Mouse (Mus musculus): ENCODE measurements around the gene Chd9. TPM values are rescaled to one million over a fixed set of nuclear protein-coding genes. Genes with fewer than 3 reads are reported as not detected.
"Not testable (repeated sequence)": the region's sequence is repeated elsewhere in the genome, so short reads cannot be mapped to it uniquely, and the experiment has no call there.

The Chd9 gene
- polyA plus RNA-seq, 1 experiment from 2014 or later, result 62.9 TPM

GRCm38 (mm10) chr8:90904171-90904706 is 76.1 kb downstream of the Chd9 start:
- WGBS, result 73% methylated on average over 2 of the region's 2 CpGs
- no peak overlapping the region for H3K4me3 ChIP-seq (ENCODE audit: low read depth, low read length)
- no peak overlapping the region for H3K4me2 ChIP-seq (ENCODE audit: low read depth)
- H3K9ac ChIP-seq (ENCODE audit: low read length), result no peak overlapping the region
- no peak overlapping the region for H3K27ac ChIP-seq (ENCODE audit: low read depth, low read length)
- no peak for ATAC-seq (ENCODE audit: insufficient read depth, low FRiP score, low TSS enrichment)
- no peak for DNase-seq (ENCODE audit: low spot score)
- H3K36me3 ChIP-seq (ENCODE audit: control insufficient read depth, insufficient read depth, low read length), result no peaks in the 10 kb centered on the region
- H3K27me3 ChIP-seq (ENCODE audit: control insufficient read depth, insufficient read depth, low read length), result no peaks in the 10 kb centered on the region
- no peaks in the 10 kb centered on the region for H3K4me1 ChIP-seq (ENCODE audit: control insufficient read depth, insufficient read depth, low read length)
- H3K9me3 ChIP-seq (ENCODE audit: control insufficient read depth, low read length), result no peaks in the 10 kb centered on the region

GRCm38 (mm10) chr8:90906922-90907321 is 78.8 kb downstream of the Chd9 start:
- ATAC-seq (ENCODE audit: insufficient read depth, low FRiP score, low TSS enrichment), result no peak
- Histone ChIP-seq H3K27ac (ENCODE audit: low read depth, low read length) (no peak overlapping the region), H3K27me3 (ENCODE audit: control insufficient read depth, insufficient read depth, low read length) (no peaks in the 10 kb centered on the region), H3K4me1 (ENCODE audit: control insufficient read depth, insufficient read depth, low read length) (no peaks in the 10 kb centered on the region), H3K36me3 (ENCODE audit: control insufficient read depth, insufficient read depth, low read length) (no peaks in the 10 kb centered on the region), H3K4me2 (ENCODE audit: low read depth) (no peak overlapping the region), H3K9ac (ENCODE audit: low read length) (no peak overlapping the region), H3K4me3 (ENCODE audit: low read depth, low read length) (no peak overlapping the region), H3K9me3 (ENCODE audit: control insufficient read depth, low read length) (no peaks in the 10 kb centered on the region)
- 91% methylated on average over 4 of the region's 4 CpGs for WGBS
- no peak for DNase-seq (ENCODE audit: low spot score)

- DNase-seq (ENCODE audit: low spot score), result no peak
- Histone ChIP-seq H3K4me1 (ENCODE audit: control insufficient read depth, insufficient read depth, low read length) (no peaks in the 10 kb centered on the region), H3K27ac (ENCODE audit: low read depth, low read length) (peak overlapping the region; percentile 87; the same call in 1 of the 2 replicates), H3K9me3 (ENCODE audit: control insufficient read depth, low read length) (no peaks in the 10 kb centered on the region), H3K4me3 (ENCODE audit: low read depth, low read length) (peak overlapping the region; percentile 58), H3K9ac (ENCODE audit: low read length) (peak overlapping the region; percentile 79), H3K27me3 (ENCODE audit: control insufficient read depth, insufficient read depth, low read length) (no peaks in the 10 kb centered on the region), H3K36me3 (ENCODE audit: control insufficient read depth, insufficient read depth, low read length) (no peaks in the 10 kb centered on the region), H3K4me2 (ENCODE audit: low read depth) (peak overlapping the region; percentile 100)
- no peak for ATAC-seq (ENCODE audit: insufficient read depth, low FRiP score, low TSS enrichment)
- WGBS, result 27% methylated on average over 10 of the region's 10 CpGs
Measured at GRCm38 (mm10) chr8:90907516-90907847, 79.3 kb downstream of the Chd9 start.

- no peaks in the 10 kb centered on the region for H3K4me1 ChIP-seq (ENCODE audit: control insufficient read depth, insufficient read depth, low read length)
- DNase-seq (ENCODE audit: low spot score) (peak; percentile 92), ATAC-seq (ENCODE audit: insufficient read depth, low FRiP score, low TSS enrichment) (peak; percentile 96)
- H3K36me3 ChIP-seq (ENCODE audit: control insufficient read depth, insufficient read depth, low read length), result no peaks in the 10 kb centered on the region
- H3K9ac ChIP-seq (ENCODE audit: low read length), result peak overlapping the region; percentile 79
- H3K4me3 ChIP-seq (ENCODE audit: low read depth, low read length), result peak overlapping the region; percentile 58
- WGBS, result under 1% methylated on average over 79 of the region's 89 CpGs
- H3K27ac ChIP-seq (ENCODE audit: low read depth, low read length), result peak overlapping the region; percentile 87
- peak overlapping the region; percentile 100 for H3K4me2 ChIP-seq (ENCODE audit: low read depth)
- no peaks in the 10 kb centered on the region for H3K27me3 ChIP-seq (ENCODE audit: control insufficient read depth, insufficient read depth, low read length)
- no peaks in the 10 kb centered on the region for H3K9me3 ChIP-seq (ENCODE audit: control insufficient read depth, low read length)
Measured at GRCm38 (mm10) chr8:90907848-90908551, 79.8 kb downstream of the Chd9 start.

GRCm38 (mm10) chr8:90908580-90909471 is 80.7 kb downstream of the Chd9 start:
- H3K4me2 ChIP-seq (ENCODE audit: low read depth), result peak overlapping the region; percentile 100
- H3K4me1 ChIP-seq (ENCODE audit: control insufficient read depth, insufficient read depth, low read length), result no peaks in the 10 kb centered on the region
- DNase-seq (ENCODE audit: low spot score) (peak; percentile 63), ATAC-seq (ENCODE audit: insufficient read depth, low FRiP score, low TSS enrichment) (peak; percentile 67)
- no peaks in the 10 kb centered on the region for H3K27me3 ChIP-seq (ENCODE audit: control insufficient read depth, insufficient read depth, low read length)
- H3K27ac ChIP-seq (ENCODE audit: low read depth, low read length), result peak overlapping the region; percentile 87
- no peaks in the 10 kb centered on the region for H3K9me3 ChIP-seq (ENCODE audit: control insufficient read depth, low read length)
- no peaks in the 10 kb centered on the region for H3K36me3 ChIP-seq (ENCODE audit: control insufficient read depth, insufficient read depth, low read length)
- peak overlapping the region; percentile 79 for H3K9ac ChIP-seq (ENCODE audit: low read length)
- H3K4me3 ChIP-seq (ENCODE audit: low read depth, low read length), result peak overlapping the region; percentile 58
- under 1% methylated on average over 63 of the region's 89 CpGs for WGBS

- 76% methylated on average over 3 of the region's 3 CpGs for WGBS
- no peak for DNase-seq (ENCODE audit: low spot score)
- no peak for ATAC-seq (ENCODE audit: insufficient read depth, low FRiP score, low TSS enrichment)
- no peaks in the 10 kb centered on the region for H3K36me3 ChIP-seq (ENCODE audit: control insufficient read depth, insufficient read depth, low read length)
- H3K4me1 ChIP-seq (ENCODE audit: control insufficient read depth, insufficient read depth, low read length), result no peaks in the 10 kb centered on the region
- H3K9me3 ChIP-seq (ENCODE audit: control insufficient read depth, low read length), result no peaks in the 10 kb centered on the region
- H3K4me3 ChIP-seq (ENCODE audit: low read depth, low read length), result no peak overlapping the region
- no peaks in the 10 kb centered on the region for H3K27me3 ChIP-seq (ENCODE audit: control insufficient read depth, insufficient read depth, low read length)
- no peak overlapping the region for H3K4me2 ChIP-seq (ENCODE audit: low read depth)
- H3K9ac ChIP-seq (ENCODE audit: low read length), result no peak overlapping the region
- no peak overlapping the region for H3K27ac ChIP-seq (ENCODE audit: low read depth, low read length)
Measured at GRCm38 (mm10) chr8:90923158-90923905, 95.2 kb downstream of the Chd9 start.

- ATAC-seq (ENCODE audit: insufficient read depth, low FRiP score, low TSS enrichment) (no peak), DNase-seq (ENCODE audit: low spot score) (no peak)
- Histone ChIP-seq H3K4me1 (ENCODE audit: control insufficient read depth, insufficient read depth, low read length) (no peaks in the 10 kb centered on the region), H3K9me3 (ENCODE audit: control insufficient read depth, low read length) (no peaks in the 10 kb centered on the region), H3K4me3 (ENCODE audit: low read depth, low read length) (no peak overlapping the region), H3K27me3 (ENCODE audit: control insufficient read depth, insufficient read depth, low read length) (no peaks in the 10 kb centered on the region), H3K36me3 (ENCODE audit: control insufficient read depth, insufficient read depth, low read length) (no peaks in the 10 kb centered on the region), H3K27ac (ENCODE audit: low read depth, low read length) (no peak overlapping the region), H3K9ac (ENCODE audit: low read length) (no peak overlapping the region), H3K4me2 (ENCODE audit: low read depth) (no peak overlapping the region)
- WGBS, result 81% methylated on average over 1 of the region's 1 CpGs
Measured at GRCm38 (mm10) chr8:90928412-90928811, 100.3 kb downstream of the Chd9 start.

- H3K27ac ChIP-seq (ENCODE audit: low read depth, low read length); H3K36me3 ChIP-seq (ENCODE audit: control insufficient read depth, insufficient read depth, low read length); H3K4me1 ChIP-seq (ENCODE audit: control insufficient read depth, insufficient read depth, low read length); ATAC-seq (ENCODE audit: insufficient read depth, low FRiP score, low TSS enrichment); H3K9ac ChIP-seq (ENCODE audit: low read length); H3K9me3 ChIP-seq (ENCODE audit: control insufficient read depth, low read length); H3K4me3 ChIP-seq (ENCODE audit: low read depth, low read length); H3K27me3 ChIP-seq (ENCODE audit: control insufficient read depth, insufficient read depth, low read length); H3K4me2 ChIP-seq (ENCODE audit: low read depth); DNase-seq (ENCODE audit: low spot score): not testable (repeated sequence)
Measured at GRCm38 (mm10) chr8:90930125-90930524, 102.0 kb downstream of the Chd9 start.
